Mouse (Mus musculus): Measurements from ENCODE around the gene Mymx. TPM values are rescaled to one million over a fixed set of nuclear protein-coding genes. Genes with fewer than 3 reads are reported as not detected.

Mymx gene
- total and polyA plus RNA-seq, 2 experiments from 2014 or later: not detected

DNA sequence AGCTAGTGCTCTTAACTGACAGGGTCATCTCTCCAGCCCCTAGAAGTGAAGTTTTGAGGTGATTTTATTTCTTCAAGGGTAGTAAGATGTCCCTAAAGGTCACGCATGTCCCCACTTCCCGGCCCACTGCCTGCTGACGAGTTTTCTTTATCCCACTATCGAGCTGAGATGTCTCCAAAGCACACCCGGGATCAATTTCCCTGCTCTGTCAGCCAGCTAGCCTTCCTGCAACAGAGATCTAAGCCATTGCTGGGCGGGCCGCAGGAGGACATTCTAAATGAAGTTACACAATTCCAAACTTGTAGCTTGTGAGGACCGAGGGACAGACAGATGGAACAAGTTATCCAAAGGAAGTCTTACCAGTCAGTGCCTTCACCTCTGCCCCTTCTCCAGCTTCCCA lies 1.6 kb downstream of the Mymx start:
- Histone ChIP-seq H3K9ac (replicated peaks; ENCODE audit: low read length) (no peak overlapping the region), H3K27me3 (ENCODE audit: insufficient read depth, low read length) (no peaks in the 10 kb centered on the region), H3K4me3 (ENCODE audit: low read length) (no peak overlapping the region), H3K9me3 (ENCODE audit: low read length) (no peaks in the 10 kb centered on the region), H3K36me3 (ENCODE audit: insufficient read depth, low read length) (no peaks in the 10 kb centered on the region), H3K27ac (no peak overlapping the region), H3K4me1 (ENCODE audit: insufficient read depth, low read length) (peaks cover 17% of the 10 kb centered on the region), H3K4me2 (ENCODE audit: low read depth, low read length) (no peak overlapping the region)
- 70% methylated on average over 8 of the region's 8 CpGs for WGBS
- TF ChIP-seq CTCF (IDR thresholded peaks at IDR 0.05; ENCODE audit: low read depth): no peak
- no peak for DNase-seq (ENCODE audit: low spot score)
- no peak for ATAC-seq

DNA sequence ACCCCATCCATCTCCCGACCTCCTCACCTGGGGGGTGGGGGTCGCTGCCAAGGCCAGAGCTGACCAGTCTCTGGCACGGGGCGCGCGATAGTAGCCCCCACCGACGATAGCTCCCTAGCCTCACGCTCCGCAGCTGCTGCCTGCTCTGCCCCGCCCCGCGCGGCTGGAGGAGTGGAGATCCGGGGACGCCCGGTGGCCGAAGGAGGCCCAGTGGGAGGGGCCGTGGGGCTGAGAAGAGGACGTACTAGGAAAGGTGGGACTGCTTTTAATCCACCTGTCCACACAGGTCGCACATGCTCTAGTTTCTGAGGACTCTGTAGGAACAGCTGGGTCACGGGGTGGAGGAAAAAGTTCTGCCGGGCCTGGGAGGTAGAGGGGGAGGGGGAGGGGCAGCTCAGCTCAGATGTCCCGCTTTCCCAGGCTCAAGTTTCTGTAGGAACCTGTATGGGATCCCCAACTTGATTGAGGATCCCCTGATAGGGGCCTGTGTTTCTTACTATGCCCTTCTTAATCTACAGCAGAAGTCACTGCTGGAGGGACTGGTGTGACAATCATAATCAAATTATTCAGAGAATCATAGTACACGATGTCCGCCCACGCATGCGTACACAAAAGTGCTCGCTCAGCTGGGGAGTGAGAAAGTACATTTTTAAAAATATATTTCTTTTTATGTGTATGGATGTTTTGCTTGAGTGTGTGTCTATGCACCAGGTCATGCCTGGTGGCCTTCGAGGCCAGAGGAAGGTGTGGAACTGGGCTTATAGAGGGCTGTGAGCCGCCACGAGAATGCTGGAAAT lies 2.3 kb downstream of the Mymx start, which contains the start of gene Slc29a1:
Gene Slc29a1, minus strand, starts transcription at position 161 of the 797 bp plus-strand sequence.
- Histone ChIP-seq H3K4me3 (ENCODE audit: low read length) (peak within 1 kb of the TSS; percentile 30), H3K36me3 (ENCODE audit: insufficient read depth, low read length) (no peaks in the 10 kb centered on the region), H3K4me1 (ENCODE audit: insufficient read depth, low read length) (peaks cover 22% of the 10 kb centered on the region), H3K27ac (peak within 1 kb of the TSS; percentile 22; the same call in 1 of the 2 replicates), H3K4me2 (ENCODE audit: low read depth, low read length) (peak within 1 kb of the TSS; percentile 64), H3K27me3 (ENCODE audit: insufficient read depth, low read length) (no peaks in the 10 kb centered on the region), H3K9ac (replicated peaks; ENCODE audit: low read length) (peak within 1 kb of the TSS; percentile 35; the same call in 1 of the 2 replicates), H3K9me3 (ENCODE audit: low read length) (no peaks in the 10 kb centered on the region)
- DNase-seq (ENCODE audit: low spot score): peak; percentile 50
- TF ChIP-seq CTCF (IDR thresholded peaks at IDR 0.05; ENCODE audit: low read depth): no peak
- WGBS: 18% methylated on average over 32 of the region's 32 CpGs
- peak; percentile 33; the same call in 1 of the 2 replicates for ATAC-seq

DNA sequence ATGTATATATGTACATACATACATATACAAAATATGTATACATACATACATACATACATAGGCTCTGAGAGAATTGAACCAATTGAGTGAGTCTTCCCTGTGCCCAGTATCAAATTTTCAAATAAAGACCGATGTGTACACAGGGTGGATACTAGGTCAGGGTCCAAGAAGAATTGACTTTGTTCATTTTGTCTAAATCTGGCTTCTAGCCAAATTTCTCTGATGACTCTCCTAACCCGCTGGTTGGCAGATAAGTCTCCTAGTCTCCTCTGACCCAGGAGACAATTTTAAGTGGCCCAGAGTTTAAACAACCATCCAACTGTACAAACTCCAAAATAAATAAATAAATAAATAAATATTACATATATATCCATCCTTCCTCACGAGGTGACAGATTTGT lies 3.0 kb downstream of the Mymx start:
- peak overlapping the region; percentile 35; the same call in 1 of the 2 replicates for H3K9ac ChIP-seq (replicated peaks; ENCODE audit: low read length)
- no peak for DNase-seq (ENCODE audit: low spot score)
- H3K4me2 ChIP-seq (ENCODE audit: low read depth, low read length): peak overlapping the region; percentile 64
- no peaks in the 10 kb centered on the region for H3K9me3 ChIP-seq (ENCODE audit: low read length)
- H3K27me3 ChIP-seq (ENCODE audit: insufficient read depth, low read length): no peaks in the 10 kb centered on the region
- H3K36me3 ChIP-seq (ENCODE audit: insufficient read depth, low read length): no peaks in the 10 kb centered on the region
- H3K27ac ChIP-seq: peak overlapping the region; percentile 22; the same call in 1 of the 2 replicates
- TF ChIP-seq CTCF (IDR thresholded peaks at IDR 0.05; ENCODE audit: low read depth): no peak
- no peak for ATAC-seq
- 31% methylated on average over 3 of the region's 3 CpGs for WGBS
- peak overlapping the region; percentile 30; the same call in 1 of the 2 replicates for H3K4me3 ChIP-seq (ENCODE audit: low read length)
- H3K4me1 ChIP-seq (ENCODE audit: insufficient read depth, low read length): peaks cover 23% of the 10 kb centered on the region

DNA sequence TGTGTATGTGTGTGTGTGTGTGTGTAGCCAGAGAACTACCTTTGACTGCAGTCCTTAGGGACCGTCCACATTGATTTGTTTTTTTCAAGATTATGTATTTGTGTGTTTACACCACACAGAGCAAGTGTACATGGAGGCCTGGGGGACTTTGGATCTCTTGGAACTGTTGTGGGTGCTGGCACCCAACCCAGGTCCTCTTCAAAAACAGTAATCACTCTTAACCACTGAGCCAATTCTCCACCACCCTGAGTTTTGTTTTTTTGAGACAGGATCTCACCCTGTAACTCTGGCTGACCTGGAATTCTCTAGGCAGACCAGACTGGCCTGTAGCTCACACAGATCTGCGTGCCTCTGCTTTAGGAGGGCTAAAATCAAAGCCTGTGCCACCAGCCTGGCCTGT lies 3.5 kb downstream of the Mymx start:
- TF ChIP-seq CTCF (IDR thresholded peaks at IDR 0.05; ENCODE audit: low read depth): no peak
- H3K4me1 ChIP-seq (ENCODE audit: insufficient read depth, low read length): peaks cover 23% of the 10 kb centered on the region
- no peak overlapping the region for H3K9ac ChIP-seq (replicated peaks; ENCODE audit: low read length)
- ATAC-seq: no peak
- no peak overlapping the region for H3K4me3 ChIP-seq (ENCODE audit: low read length)
- 88% methylated on average over 2 of the region's 2 CpGs for WGBS
- H3K4me2 ChIP-seq (ENCODE audit: low read depth, low read length): no peak overlapping the region
- no peaks in the 10 kb centered on the region for H3K36me3 ChIP-seq (ENCODE audit: insufficient read depth, low read length)
- H3K27me3 ChIP-seq (ENCODE audit: insufficient read depth, low read length): no peaks in the 10 kb centered on the region
- peak overlapping the region; percentile 43; the same call in 1 of the 2 replicates for H3K27ac ChIP-seq
- H3K9me3 ChIP-seq (ENCODE audit: low read length): no peaks in the 10 kb centered on the region
- no peak for DNase-seq (ENCODE audit: low spot score)

DNA sequence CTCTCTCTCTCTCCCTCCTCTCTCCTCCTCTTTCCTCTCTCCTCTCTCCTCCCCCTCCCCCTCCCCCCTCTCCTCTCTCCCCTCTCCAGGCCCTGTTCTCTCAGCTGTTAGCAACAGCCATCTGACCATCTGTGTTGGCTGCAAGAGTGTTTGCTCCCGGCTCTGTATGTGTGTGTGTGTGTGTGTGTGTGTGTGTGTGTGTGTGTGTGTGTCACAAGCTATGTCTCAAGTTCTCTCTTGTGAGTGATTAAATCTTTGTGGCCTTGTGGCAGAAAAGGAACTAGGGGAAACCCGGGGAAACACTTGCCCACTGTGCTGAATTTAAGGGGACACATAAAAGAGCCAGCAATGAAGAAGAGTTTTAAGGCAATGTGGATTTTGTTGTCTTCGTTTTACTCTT lies 4.1 kb downstream of the Mymx start:
- Histone ChIP-seq H3K4me2 (ENCODE audit: low read depth, low read length) (no peak overlapping the region), H3K36me3 (ENCODE audit: insufficient read depth, low read length) (no peaks in the 10 kb centered on the region), H3K9ac (replicated peaks; ENCODE audit: low read length) (no peak overlapping the region), H3K4me1 (ENCODE audit: insufficient read depth, low read length) (peaks cover 26% of the 10 kb centered on the region), H3K9me3 (ENCODE audit: low read length) (no peaks in the 10 kb centered on the region), H3K27me3 (ENCODE audit: insufficient read depth, low read length) (no peaks in the 10 kb centered on the region), H3K4me3 (ENCODE audit: low read length) (no peak overlapping the region), H3K27ac (peak overlapping the region; percentile 43; the same call in 1 of the 2 replicates)
- WGBS: 29% methylated on average over 3 of the region's 3 CpGs
- ATAC-seq: no peak
- DNase-seq (ENCODE audit: low spot score): peak; percentile 77
- no peak for TF ChIP-seq CTCF (IDR thresholded peaks at IDR 0.05; ENCODE audit: low read depth)

DNA sequence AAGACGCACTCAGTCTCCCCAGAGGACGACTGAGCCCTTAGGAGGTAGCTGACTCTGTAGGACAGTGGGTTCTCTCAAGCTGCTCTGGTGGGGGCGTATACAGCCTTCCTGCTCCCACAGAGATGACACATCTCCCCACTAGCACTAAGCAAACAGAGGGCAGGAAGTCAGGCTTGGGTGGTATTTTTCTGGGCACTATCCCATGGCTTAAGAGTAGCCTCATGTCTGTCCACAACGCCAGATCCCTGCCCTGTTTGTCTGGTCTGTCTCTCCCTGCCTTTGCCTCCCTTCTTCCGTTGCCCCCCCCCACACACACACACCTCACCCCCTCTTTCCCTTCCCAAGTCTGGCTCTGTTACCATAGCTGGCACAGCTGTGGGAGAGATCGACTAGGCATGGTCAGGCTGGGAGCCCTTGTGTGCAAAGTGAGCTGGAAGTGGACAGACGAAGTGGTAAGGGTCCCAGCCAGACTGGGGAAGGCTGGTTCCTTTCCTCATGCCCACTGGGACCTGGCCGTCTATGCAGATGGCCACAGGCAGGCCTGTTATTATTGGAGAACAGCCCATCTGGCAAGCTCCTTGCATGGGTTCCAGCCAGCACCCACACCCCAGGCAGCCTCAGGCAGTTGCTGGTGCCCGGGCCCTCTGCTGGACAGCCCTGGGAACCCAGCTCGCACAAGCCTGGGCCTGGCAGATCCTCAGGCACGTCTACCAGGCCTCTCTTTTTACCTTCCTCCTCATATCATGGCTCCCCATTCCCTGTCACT lies 5.1 kb downstream of the Mymx start:
- 18% methylated on average over 11 of the region's 11 CpGs for WGBS
- Histone ChIP-seq H3K9ac (replicated peaks; ENCODE audit: low read length) (no peak overlapping the region), H3K4me1 (ENCODE audit: insufficient read depth, low read length) (peaks cover 35% of the 10 kb centered on the region), H3K4me2 (ENCODE audit: low read depth, low read length) (no peak overlapping the region), H3K9me3 (ENCODE audit: low read length) (no peaks in the 10 kb centered on the region), H3K36me3 (ENCODE audit: insufficient read depth, low read length) (no peaks in the 10 kb centered on the region), H3K27me3 (ENCODE audit: insufficient read depth, low read length) (no peaks in the 10 kb centered on the region), H3K27ac (peak overlapping the region; percentile 76), H3K4me3 (ENCODE audit: low read length) (no peak overlapping the region)
- peak; percentile 77 for TF ChIP-seq CTCF (IDR thresholded peaks at IDR 0.05; ENCODE audit: low read depth)
- DNase-seq (ENCODE audit: low spot score): peak; percentile 77
- ATAC-seq: peak; percentile 64
